Mouse (Mus musculus) duodenum, adult 2 months (tissue): ENCODE results near the gene Pip5kl1. TPM values are rescaled to one million over a fixed set of nuclear protein-coding genes. Genes with fewer than 3 reads are reported as not detected.

Source experiments
- polyA plus RNA-seq: library from polyadenylated mRNA; depleted of rRNA; stranded (reverse); fragments of >200 nt; gene quantifications from 2 replicates; pipeline ENCODE4 v1.2.3, GENCODE M21; 2012; ENCODE audit warnings: low replicate concordance; rRNA removed

Pip5kl1 gene
- polyA plus RNA-seq, result 0.55 and 0.81 TPM in 2 replicates

GRCm38 (mm10) chr2:32574497-32574896, at the start of gene Pip5kl1:
Gene Pip5kl1, plus strand, starts transcription at chr2:32574797.

GRCm38 (mm10) chr2:32534733-32535471, 39.7 kb upstream of the Pip5kl1 start, which contains the start of gene Fam102a:
Gene Fam102a, plus strand, starts transcription at chr2:32535332.

GRCm38 (mm10) chr2:32570698-32571494, 3.7 kb upstream of the Pip5kl1 start, which contains the start of gene Dpm2:
Gene Dpm2, plus strand, starts transcription at chr2:32570858.

GRCm38 (mm10) chr2:32575586-32576160, 1.1 kb downstream of the Pip5kl1 start, which contains the start of gene 9430097D07Rik:
Gene 9430097D07Rik, minus strand, starts transcription at chr2:32575684.

GRCm38 (mm10) chr2:32586871-32587351, 12.3 kb downstream of the Pip5kl1 start, which contains the start of gene St6galnac4:
Gene St6galnac4, plus strand, starts transcription at chr2:32587095.

GRCm38 (mm10) chr2:32599409-32599808, 24.8 kb downstream of the Pip5kl1 start, which contains the start of gene St6galnac6:
Gene St6galnac6, plus strand, starts transcription at chr2:32599709.

GRCm38 (mm10) chr2:32621517-32621859, 46.9 kb downstream of the Pip5kl1 start, which contains the start of gene Ak1:
Gene Ak1, plus strand, starts transcription at chr2:32621758.

Other genes with a start within 250 kb of the Pip5kl1 start
- 152 and 178 TPM in 2 replicates for gene Ciz1, start 222.5 kb upstream of the Pip5kl1 start, polyA plus RNA-seq
- 604 and 726 TPM in 2 replicates for gene Dnm1, start 221.5 kb upstream of the Pip5kl1 start, polyA plus RNA-seq
- 179 and 196 TPM in 2 replicates for gene 1110008P14Rik, start 192.9 kb upstream of the Pip5kl1 start, polyA plus RNA-seq
- gene Lcn2, start 186.5 kb upstream of the Pip5kl1 start, polyA plus RNA-seq, result 6.7 and 7.2 TPM in 2 replicates
- 28.3 and 40.4 TPM in 2 replicates for gene Ptges2, start 178.9 kb upstream of the Pip5kl1 start, polyA plus RNA-seq
- 3.1 and 3.6 TPM in 2 replicates for gene Naif1, start 124.3 kb upstream of the Pip5kl1 start, polyA plus RNA-seq
- gene Slc25a25, start 123.4 kb upstream of the Pip5kl1 start, polyA plus RNA-seq, result 16.3 and 25.6 TPM in 2 replicates
- gene Fam102a, start 39.5 kb upstream of the Pip5kl1 start, polyA plus RNA-seq, result 56.6 and 105 TPM in 2 replicates
- gene Dpm2, start 3.9 kb upstream of the Pip5kl1 start, polyA plus RNA-seq, result 119 and 153 TPM in 2 replicates
- not detected in 2 replicates for gene 9430097D07Rik, start 887 bp downstream of the Pip5kl1 start, polyA plus RNA-seq
- gene St6galnac4, start 12.3 kb downstream of the Pip5kl1 start, polyA plus RNA-seq, result 6.6 and 10.5 TPM in 2 replicates
- 17.7 and 37.0 TPM in 2 replicates for gene St6galnac6, start 24.9 kb downstream of the Pip5kl1 start, polyA plus RNA-seq
- gene Ak1, start 47.0 kb downstream of the Pip5kl1 start, polyA plus RNA-seq, result 5.3 and 7.2 TPM in 2 replicates
- 54.8 and 56.1 TPM in 2 replicates for gene Eng, start 71.8 kb downstream of the Pip5kl1 start, polyA plus RNA-seq
- gene Fpgs, start 129.3 kb downstream of the Pip5kl1 start, polyA plus RNA-seq, result 24.3 and 41.7 TPM in 2 replicates
- gene Cdk9, start 138.3 kb downstream of the Pip5kl1 start, polyA plus RNA-seq, result 60.9 and 65.3 TPM in 2 replicates
- gene Sh2d3c, start 146.3 kb downstream of the Pip5kl1 start, polyA plus RNA-seq, result 14.2 and 14.7 TPM in 2 replicates
- gene 6330409D20Rik, start 166.2 kb downstream of the Pip5kl1 start, polyA plus RNA-seq, result 0.21 TPM in 1 of 2 replicates, not detected in the other
- 94.7 and 125 TPM in 2 replicates for gene Tor2a, start 182.4 kb downstream of the Pip5kl1 start, polyA plus RNA-seq
- 0.71 and 1.7 TPM in 2 replicates for gene Ttc16, start 200.8 kb downstream of the Pip5kl1 start, polyA plus RNA-seq
- gene Ptrh1, start 201.0 kb downstream of the Pip5kl1 start, polyA plus RNA-seq, result 11.1 and 31.8 TPM in 2 replicates
- gene Cfap157, start 209.6 kb downstream of the Pip5kl1 start, polyA plus RNA-seq, result 0.09 TPM in 1 of 2 replicates, not detected in the other